Mouse (Mus musculus): ENCODE results near the gene Ppp1r10.
"Not testable (repeated sequence)": the region's sequence is repeated elsewhere in the genome, so short reads cannot be mapped to it uniquely, and the experiment has no call there.

GRCm38 (mm10) chr17:35952559-35952958 lies 36.3 kb downstream of the Ppp1r10 start:
- not testable (repeated sequence) for TF ChIP-seq CTCF (conservative IDR thresholded peaks at IDR 0.05 in 1 of 2, IDR thresholded peaks at IDR 0.05 in 1 of 2; ENCODE audit: low read depth in 2 of 2, low read length in 2 of 2); MYC (IDR thresholded peaks at IDR 0.05; ENCODE audit: low read depth, low read length); POLR2A (IDR thresholded peaks at IDR 0.05; ENCODE audit: low read depth, low read length); SMC3 (IDR thresholded peaks at IDR 0.05; ENCODE audit: low read depth, low read length); GABPA (IDR thresholded peaks at IDR 0.05; ENCODE audit: insufficient replicate concordance, low read depth, low read length); RCOR1 (conservative IDR thresholded peaks at IDR 0.05; ENCODE audit: low read depth, low read length); CHD2 (IDR thresholded peaks at IDR 0.05; ENCODE audit: low read length)

All from CH12.LX (cell line).